Mouse (Mus musculus) hindbrain, embryonic 16.5 days (tissue): ENCODE measurements around the gene Spib. TPM values are rescaled to one million over a fixed set of nuclear protein-coding genes. Genes with fewer than 3 reads are reported as not detected.

ENCODE experiments used
- ATAC-seq: fragments of 200-750 bp; cut with Nextera tagmentation; 2 replicates; pipeline ENCODE4 v1.8.0; 2017; ENCODE audit warnings: moderate TSS enrichment, moderate library complexity
- H3K27ac ChIP-seq: fragments of 300-500 bp; sonication (generic); 2 replicates; pipeline ENCODE4 v1.5.1; 2014; ENCODE audit warnings: low read depth, mild to moderate bottlenecking, control low read depth, low read length, moderate library complexity
- H3K27me3 ChIP-seq: fragments of 300-500 bp; sonication (generic); replicated peaks from 2 replicates; pipeline ENCODE4 v1.6.1; 2014; ENCODE audit warnings: low read length; ENCODE audit not compliant: control insufficient read depth, insufficient read depth
- H3K36me3 ChIP-seq: fragments of 300-500 bp; sonication (generic); 2 replicates; pipeline ENCODE4 v1.6.1; 2014; ENCODE audit warnings: mild to moderate bottlenecking, low read length, moderate library complexity, mixed read lengths; ENCODE audit not compliant: control insufficient read depth, insufficient read depth
- H3K4me1 ChIP-seq: fragments of 300-500 bp; sonication (generic); 2 replicates; pipeline ENCODE4 v1.6.1; 2014; ENCODE audit warnings: low read depth, low read length; ENCODE audit not compliant: control insufficient read depth, insufficient read depth
- H3K4me2 ChIP-seq: fragments of 300-500 bp; sonication (generic); 2 replicates; pipeline ENCODE4 v1.6.1; 2014; ENCODE audit warnings: mild to moderate bottlenecking, low read length, control low read depth, moderate library complexity
- H3K4me3 ChIP-seq: fragments of 300-500 bp; sonication (generic); 2 replicates; pipeline ENCODE4 v1.5.1; 2014; ENCODE audit warnings: mild to moderate bottlenecking, low read length, control low read depth, moderate library complexity
- H3K9ac ChIP-seq: fragments of 300-500 bp; sonication (generic); 2 replicates; pipeline ENCODE4 v1.6.1; 2014; ENCODE audit warnings: low read depth, mild to moderate bottlenecking, control low read depth, low read length, moderate library complexity
- H3K9me3 ChIP-seq: fragments of 300-500 bp; sonication (generic); 2 replicates; pipeline ENCODE4 v1.6.1; 2014; ENCODE audit warnings: mild to moderate bottlenecking, low read length, moderate library complexity; ENCODE audit not compliant: control insufficient read depth
- WGBS: fragments of 180-500 bp; shearing (Covaris S2); extraction: QIAGEN DNeasy Blood & Tissue Kit; methylation state at CpG from one replicate; pipeline ENCODE4 v1.1.7; 2014; 5-methylcytosine and 5-hydroxymethylcytosine counted together
- polyA plus RNA-seq: library from polyadenylated mRNA; unstranded; fragments of >200 nt; fragmentation: Nextera tagmentation; extraction: Ambion mirVana; gene quantifications from 2 replicates; pipeline ENCODE4 v1.2.1, GENCODE M21; 2015

The Spib gene
- polyA plus RNA-seq, 1 experiment from 2014 or later, result not detected

DNA sequence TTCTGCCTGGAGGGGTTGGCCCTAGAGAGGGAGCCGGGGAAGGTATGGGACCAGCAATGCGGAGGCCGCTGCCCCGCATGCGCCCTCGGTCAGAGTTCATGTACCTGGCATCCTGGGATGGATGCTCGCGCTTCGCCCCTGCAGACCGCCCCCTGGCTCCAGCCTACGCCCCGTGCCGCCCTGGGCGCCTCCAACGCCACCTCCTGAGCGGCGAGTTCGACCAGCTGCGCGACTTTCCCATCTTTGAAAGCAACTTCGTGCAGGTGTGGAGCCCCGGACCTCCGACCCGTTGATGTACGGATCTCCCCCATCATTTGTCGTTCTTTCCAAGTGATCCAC is 35.1 kb downstream of the Spib start:
- Histone ChIP-seq H3K4me1 (peaks cover 18% of the 10 kb centered on the region), H3K27me3 (no peaks in the 10 kb centered on the region), H3K4me2 (peak overlapping the region; percentile 88), H3K27ac (peak overlapping the region; percentile 94), H3K36me3 (peaks cover 11% of the 10 kb centered on the region; the same call in 1 of the 2 replicates), H3K4me3 (peak overlapping the region; percentile 76), H3K9me3 (no peaks in the 10 kb centered on the region), H3K9ac (peak overlapping the region; percentile 93)
- ATAC-seq, result no peak
- under 1% methylated on average over 20 of the region's 26 CpGs for WGBS

- under 1% methylated on average over 56 of the region's 58 CpGs for WGBS
- Histone ChIP-seq H3K9me3 (no peaks in the 10 kb centered on the region), H3K27me3 (no peaks in the 10 kb centered on the region), H3K4me2 (peak within 1 kb of the TSS; percentile 88), H3K4me3 (peak within 1 kb of the TSS; percentile 76), H3K9ac (peak within 1 kb of the TSS; percentile 95), H3K36me3 (peaks cover 16% of the 10 kb centered on the region), H3K4me1 (peaks cover 18% of the 10 kb centered on the region), H3K27ac (peak within 1 kb of the TSS; percentile 94)
- ATAC-seq, result peak; percentile 96
These were observed 35.7 kb downstream of the Spib start, which contains the start of the genes Emc10 and Fam71e1 for GRCm38 (mm10) chr7:44495992-44496770. TSS of gene Emc10 (minus strand) at chr7:44496529. TSS of gene Fam71e1 (plus strand) at chr7:44496581.

GRCm38 (mm10) chr7:44495086-44495485 is 36.8 kb downstream of the Spib start:
- Histone ChIP-seq H3K36me3 (peaks cover 25% of the 10 kb centered on the region), H3K4me1 (peaks cover 18% of the 10 kb centered on the region), H3K9ac (no peak overlapping the region; the same call in 1 of the 2 replicates), H3K9me3 (no peaks in the 10 kb centered on the region), H3K4me3 (peak overlapping the region; percentile 76), H3K27ac (no peak overlapping the region), H3K27me3 (no peaks in the 10 kb centered on the region), H3K4me2 (peak overlapping the region; percentile 76)
- ATAC-seq, result no peak
- 71% methylated on average over 7 of the region's 7 CpGs for WGBS

DNA sequence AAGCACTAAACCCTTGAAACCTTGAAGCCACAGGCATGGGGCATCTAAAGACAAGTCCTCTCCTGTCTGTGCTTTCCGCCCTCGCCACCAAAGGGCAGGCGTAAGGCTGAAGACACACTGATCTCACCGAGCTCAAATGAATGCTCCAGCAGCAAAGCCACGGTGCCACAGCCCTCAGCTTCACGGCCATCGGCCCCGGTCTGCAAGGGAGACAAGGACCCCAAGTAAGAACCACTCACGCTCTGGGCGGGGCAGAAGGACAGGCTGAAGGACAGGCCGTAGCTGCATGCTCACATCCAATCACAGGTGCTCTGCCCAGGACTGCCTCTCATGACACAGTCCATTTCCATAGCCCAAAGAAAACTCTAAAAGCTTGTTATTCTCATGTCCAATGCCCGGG is 37.2 kb downstream of the Spib start:
- peak overlapping the region; percentile 76; the same call in 1 of the 2 replicates for H3K4me2 ChIP-seq
- no peaks in the 10 kb centered on the region for H3K27me3 ChIP-seq
- peaks cover 18% of the 10 kb centered on the region for H3K4me1 ChIP-seq
- no peak overlapping the region for H3K27ac ChIP-seq
- H3K36me3 ChIP-seq, result peaks cover 27% of the 10 kb centered on the region
- H3K4me3 ChIP-seq, result no peak overlapping the region
- no peaks in the 10 kb centered on the region for H3K9me3 ChIP-seq
- 92% methylated on average over 12 of the region's 12 CpGs for WGBS
- H3K9ac ChIP-seq, result no peak overlapping the region
- no peak for ATAC-seq

DNA sequence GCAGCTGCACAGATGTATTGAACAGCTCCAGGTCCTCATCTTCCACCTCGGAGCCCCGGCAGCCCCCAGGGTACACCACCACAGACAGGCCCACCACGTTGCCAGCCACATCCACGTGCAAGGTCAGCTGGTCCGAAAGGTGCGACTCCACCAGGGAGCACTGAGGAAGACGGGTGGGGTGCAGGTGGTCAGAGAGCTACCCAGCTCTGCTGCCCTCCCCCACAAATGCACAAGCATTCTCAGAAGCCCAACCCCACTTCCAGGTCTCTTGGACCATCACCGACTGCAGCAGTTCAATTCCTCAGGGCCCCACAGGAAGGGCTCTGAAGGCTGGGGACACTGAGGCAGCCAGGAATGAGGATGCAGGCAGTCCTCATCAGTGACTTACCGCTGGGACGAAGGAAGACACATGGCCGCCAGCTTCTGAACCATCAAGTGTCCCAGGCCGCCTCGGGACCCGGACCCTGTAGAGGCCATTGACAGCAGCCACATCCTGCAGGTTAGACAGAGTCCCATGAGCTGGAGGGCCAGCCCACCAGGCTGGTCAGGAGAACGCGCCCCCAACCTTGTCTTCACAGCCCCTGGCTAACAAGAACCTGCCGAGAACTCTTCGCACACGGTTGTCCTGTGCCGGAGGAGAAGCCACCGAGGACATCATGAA is 39.6 kb downstream of the Spib start:
- H3K9ac ChIP-seq, result no peak overlapping the region
- H3K36me3 ChIP-seq, result peaks cover 33% of the 10 kb centered on the region
- whole genome bisulfite sequencing, result 94% methylated on average over 21 of the region's 21 CpGs
- no peak overlapping the region for H3K4me3 ChIP-seq
- no peaks in the 10 kb centered on the region for H3K9me3 ChIP-seq
- H3K27ac ChIP-seq, result no peak overlapping the region
- no peak overlapping the region for H3K4me2 ChIP-seq
- H3K4me1 ChIP-seq, result peaks cover 16% of the 10 kb centered on the region
- H3K27me3 ChIP-seq, result no peaks in the 10 kb centered on the region
- no peak for ATAC-seq

GRCm38 (mm10) chr7:44491391-44491790 is 40.5 kb downstream of the Spib start:
- H3K27ac ChIP-seq, result no peak overlapping the region
- WGBS, result 96% methylated on average over 5 of the region's 5 CpGs
- peaks cover 17% of the 10 kb centered on the region for H3K4me1 ChIP-seq
- no peak overlapping the region for H3K4me3 ChIP-seq
- H3K27me3 ChIP-seq, result no peaks in the 10 kb centered on the region
- H3K4me2 ChIP-seq, result no peak overlapping the region
- ATAC-seq, result no peak
- H3K36me3 ChIP-seq, result peaks cover 33% of the 10 kb centered on the region
- H3K9me3 ChIP-seq, result no peaks in the 10 kb centered on the region
- no peak overlapping the region for H3K9ac ChIP-seq

DNA sequence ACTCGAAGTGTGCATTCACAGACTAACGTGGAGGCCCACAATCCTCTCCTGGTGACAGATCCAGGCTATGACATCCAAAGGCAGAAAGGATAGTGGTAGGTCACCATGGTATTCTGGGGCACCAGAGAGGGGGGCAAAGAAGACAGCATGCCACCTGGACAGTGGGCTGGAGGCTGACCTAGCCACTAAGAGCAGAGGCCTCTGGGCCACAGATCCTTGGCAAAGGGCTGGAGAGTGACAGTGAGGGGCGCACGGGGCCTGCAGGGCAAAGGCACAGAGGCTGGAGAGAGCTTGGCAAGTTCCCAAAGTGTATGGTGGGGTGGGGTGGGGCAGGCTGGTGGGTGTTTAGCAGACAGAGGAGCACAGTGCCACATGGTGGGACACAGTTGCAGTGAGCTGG is 41.6 kb downstream of the Spib start:
- H3K4me1 ChIP-seq, result peaks cover 12% of the 10 kb centered on the region
- no peak for ATAC-seq

GRCm38 (mm10) chr7:44488545-44488944 is 43.3 kb downstream of the Spib start:
- H3K27ac ChIP-seq, result no peak overlapping the region
- H3K4me3 ChIP-seq, result no peak overlapping the region
- H3K27me3 ChIP-seq, result no peaks in the 10 kb centered on the region
- ATAC-seq, result no peak
- no peak overlapping the region for H3K9ac ChIP-seq
- no peaks in the 10 kb centered on the region for H3K9me3 ChIP-seq
- 94% methylated on average over 8 of the region's 8 CpGs for WGBS
- H3K4me2 ChIP-seq, result no peak overlapping the region
- H3K4me1 ChIP-seq, result peaks cover 4% of the 10 kb centered on the region; the same call in 1 of the 2 replicates
- peaks cover 31% of the 10 kb centered on the region for H3K36me3 ChIP-seq

More for the DNA sequence above, 41.6 kb downstream of the Spib start:
- Histone ChIP-seq H3K36me3 (peaks cover 33% of the 10 kb centered on the region), H3K9ac (no peak overlapping the region), H3K27me3 (no peaks in the 10 kb centered on the region), H3K4me3 (no peak overlapping the region), H3K27ac (no peak overlapping the region), H3K4me2 (no peak overlapping the region), H3K9me3 (no peaks in the 10 kb centered on the region)
- 77% methylated on average over 4 of the region's 4 CpGs for WGBS

GRCm38 (mm10) chr7:44487936-44488335 is 43.9 kb downstream of the Spib start:
- WGBS, result 87% methylated on average over 7 of the region's 7 CpGs

More at GRCm38 (mm10) chr7:44487936-44488335, 43.9 kb downstream of the Spib start:
- ATAC-seq, result no peak
- Histone ChIP-seq H3K4me2 (no peak overlapping the region), H3K27me3 (no peaks in the 10 kb centered on the region), H3K9ac (no peak overlapping the region), H3K4me1 (peaks cover 4% of the 10 kb centered on the region; the same call in 1 of the 2 replicates), H3K36me3 (peaks cover 31% of the 10 kb centered on the region), H3K27ac (no peak overlapping the region), H3K4me3 (no peak overlapping the region), H3K9me3 (no peaks in the 10 kb centered on the region)
